11 mouse cellular contexts compared by ENCODE assay signal in the genomic region with DNA sequence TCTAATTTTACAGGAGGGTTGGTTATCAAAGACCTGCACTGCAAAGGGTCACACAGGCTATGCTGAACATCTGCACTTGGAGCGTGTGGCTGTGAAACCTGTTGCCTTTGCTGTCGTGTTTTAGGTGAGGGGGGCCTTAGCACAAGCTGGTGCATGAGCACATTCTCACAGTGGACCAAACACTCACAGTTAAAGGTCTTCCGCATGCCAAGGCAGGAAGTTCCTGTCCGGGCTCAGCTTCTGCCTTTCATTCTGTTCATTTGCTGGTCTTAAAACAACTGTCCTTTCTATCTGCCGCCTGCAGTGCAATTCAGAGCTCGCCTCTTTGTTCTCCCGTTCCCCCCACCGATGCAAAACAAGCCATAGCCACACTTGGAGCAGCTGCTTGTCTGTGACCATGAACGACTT.
A peak's percentile ranks its signal among the peaks of the same experiment; 100 is the strongest.
DNase-seq lines count a peak whose midpoint lies in the region; ATAC-seq lines count a peak whose summit lies in the region.
"Had no signal": no experiment of that assay in that cellular context is flagged by ENCODE, and none has a peak within 500 bp of the region (broad histone marks: within the 10 kb centered on the region; RNA-seq: fewer than 3 reads in every experiment).

No protein-coding gene starts in this region.

- peak overlapping the region; percentile 44 for H3K4me2 ChIP-seq in heart, embryonic 14.5 days (ENCODE audit: low read length)
- peak overlapping the region; percentile 18; the same call in 1 of the 2 replicates for H3K4me2 ChIP-seq in midbrain, embryonic 13.5 days (replicated peaks)

- 0 out of 4 replicates have a peak overlapping the region, but pooled peaks have one; percentile 2 to 9 for H3K27ac ChIP-seq in heart, embryonic 14.5 days (replicated peaks in 1 of 2; ENCODE audit: control insufficient read depth in 1 of 2, insufficient read depth in 1 of 2, low read depth in 2 of 2, low read length in 2 of 2)
- no peak overlapping the region for H3K27ac ChIP-seq in midbrain, embryonic 13.5 days

- H3K9ac ChIP-seq in heart, embryonic 14.5 days (ENCODE audit: low read length), result no peak overlapping the region
- H3K9ac ChIP-seq in midbrain, embryonic 13.5 days (replicated peaks), result no peak overlapping the region

- H3K4me1 ChIP-seq in heart, embryonic 14.5 days (ENCODE audit: control insufficient read depth in 2 of 2, insufficient read depth in 2 of 2, low read length in 2 of 2), result peaks cover 4 to 7% of the 10 kb centered on the region in 2 experiments; a peak in 2 of 4 replicates
- H3K4me1 ChIP-seq in midbrain, embryonic 13.5 days (replicated peaks), result peaks cover 8% of the 10 kb centered on the region
- H3K4me1 ChIP-seq: megakaryocyte, embryonic 14.5 days had no signal

- no peak for DNase-seq in heart, adult 18-20 months
- peak; percentile 62 for DNase-seq in embryo, embryonic 10 days (ENCODE audit: low spot score)
- peak; percentile 36 for DNase-seq in forelimb bud, embryonic 11.5 days (ENCODE audit: low read depth, low spot score)
- DNase-seq in gastrocnemius, adult 8-10 months (ENCODE audit: low spot score in 2 of 2), result no peak
- DNase-seq in thymus, postnatal 25 days, result no peak
- DNase-seq: kidney, adult 9 months; right cerebral cortex, postnatal 4 days had no signal

- H3K36me3 ChIP-seq in heart, embryonic 14.5 days (ENCODE audit: control insufficient read depth, insufficient read depth, low read length), result no peaks in the 10 kb centered on the region
- H3K36me3 ChIP-seq in midbrain, embryonic 13.5 days, result no peaks in the 10 kb centered on the region

- no peak overlapping the region for H3K4me3 ChIP-seq in heart, embryonic 14.5 days (ENCODE audit: control insufficient read depth in 1 of 2, insufficient read depth in 1 of 2, low read depth in 1 of 2, low read length in 2 of 2)
- no peak overlapping the region for H3K4me3 ChIP-seq in midbrain, embryonic 13.5 days (replicated peaks)
- H3K4me3 ChIP-seq: megakaryocyte, embryonic 14.5 days had no signal

- H3K9me3 ChIP-seq in heart, embryonic 14.5 days (ENCODE audit: control insufficient read depth, low read length), result no peaks in the 10 kb centered on the region
- no peaks in the 10 kb centered on the region for H3K9me3 ChIP-seq in midbrain, embryonic 13.5 days

- no peak for ATAC-seq in heart, embryonic 14.5 days (ENCODE audit: insufficient number of reproducible peaks, insufficient read depth, low FRiP score, low read depth)
- ATAC-seq in midbrain, embryonic 13.5 days, result peak; percentile 69
- no peak for ATAC-seq in inflammation-experienced regulatory T-cells, adult 6 months

- WGBS in heart, embryonic 14.5 days, result 24% methylated on average over 9 of the region's 9 CpGs
- 3% methylated on average over 9 of the region's 9 CpGs for WGBS in midbrain, embryonic 13.5 days

- H3K27me3 ChIP-seq in heart, embryonic 14.5 days (ENCODE audit: control insufficient read depth, insufficient read depth, low read length), result no peaks in the 10 kb centered on the region
- peaks cover 16% of the 10 kb centered on the region for H3K27me3 ChIP-seq in midbrain, embryonic 13.5 days
- H3K27me3 ChIP-seq: megakaryocyte, embryonic 14.5 days had no signal

Comparison
In these comparisons a context has a peak if more than half of its experiments do, and no peak if none do; other contexts are left out.
1. DNase-seq: peak in embryo, embryonic 10 days (single experiment) and forelimb bud, embryonic 11.5 days (single experiment); none in heart, adult 18-20 months (0 of 2), gastrocnemius, adult 8-10 months (0 of 2) and thymus, postnatal 25 days (single experiment).